Mouse (Mus musculus) lung, embryonic 15.5 days (tissue): ENCODE data around the gene Gcgr. TPM values are rescaled to one million over a fixed set of nuclear protein-coding genes. Genes with fewer than 3 reads are reported as not detected.

Experiments
- ATAC-seq: fragments of 200-750 bp; cut with Nextera tagmentation; 2 replicates; pipeline ENCODE4 v1.8.0; 2017; ENCODE audit warnings: moderate number of reproducible peaks, borderline replicate concordance; ENCODE audit not compliant: low FRiP score, low TSS enrichment; ENCODE audit errors: extremely low read depth
- H3K27ac ChIP-seq: fragments of 300-500 bp; sonication (generic); 2 replicates; pipeline ENCODE4 v1.5.1; 2015; ENCODE audit warnings: moderate library complexity, mild to moderate bottlenecking, inconsistent platforms
- H3K27me3 ChIP-seq: fragments of 300-500 bp; sonication (generic); 2 replicates; pipeline ENCODE4 v1.6.1; 2015; ENCODE audit warnings: inconsistent platforms
- H3K36me3 ChIP-seq: fragments of 300-500 bp; sonication (generic); 2 replicates; pipeline ENCODE4 v1.6.1; 2015; ENCODE audit warnings: inconsistent platforms
- H3K4me1 ChIP-seq: fragments of 300-500 bp; sonication (generic); 2 replicates; pipeline ENCODE4 v1.6.1; 2015; ENCODE audit warnings: inconsistent platforms
- H3K4me2 ChIP-seq: fragments of 300-500 bp; sonication (generic); 2 replicates; pipeline ENCODE4 v1.6.1; 2015; ENCODE audit warnings: inconsistent platforms, mild to moderate bottlenecking, moderate library complexity
- H3K4me3 ChIP-seq: fragments of 300-500 bp; sonication (generic); 2 replicates; pipeline ENCODE4 v1.5.1; 2015; ENCODE audit warnings: mild to moderate bottlenecking, inconsistent platforms
- H3K9ac ChIP-seq: fragments of 300-500 bp; sonication (generic); 2 replicates; pipeline ENCODE4 v1.6.1; 2015; ENCODE audit warnings: inconsistent platforms
- H3K9me3 ChIP-seq: fragments of 300-500 bp; sonication (generic); 2 replicates; pipeline ENCODE4 v1.6.1; 2016; ENCODE audit warnings: inconsistent platforms
- whole genome bisulfite sequencing: fragments of 180-500 bp; shearing (Covaris S2); methylation state at CpG from one replicate; pipeline ENCODE4 v1.1.7; 2015; 5-methylcytosine and 5-hydroxymethylcytosine counted together
- polyA plus RNA-seq: library from polyadenylated mRNA; unstranded; fragments of >200 nt; fragmentation: Nextera tagmentation; extraction: Ambion mirVana; gene quantifications from 2 replicates; pipeline ENCODE4 v1.2.1, GENCODE M21; 2015

The Gcgr gene
- polyA plus RNA-seq, 1 experiment from 2014 or later: 1.1 TPM

DNA sequence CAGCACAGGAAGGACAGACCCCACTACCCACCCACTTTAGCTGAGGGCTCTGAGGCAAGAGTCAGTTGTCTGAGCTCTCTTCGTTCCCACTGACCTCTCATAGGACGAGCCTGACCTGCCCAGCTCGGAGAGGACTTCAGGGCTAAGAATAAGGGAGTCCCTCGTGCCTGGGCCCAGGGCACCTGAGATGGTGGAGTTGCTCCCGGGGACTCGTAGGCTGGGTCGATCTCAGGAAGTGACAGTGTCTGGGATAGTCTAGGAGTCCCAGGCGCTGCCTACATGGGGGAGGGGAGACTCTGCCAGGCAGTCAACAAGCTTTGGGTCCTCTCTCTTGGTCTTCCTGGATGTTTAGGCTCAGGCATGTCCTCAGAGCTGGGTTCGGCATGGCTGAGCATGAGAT is 10.0 kb upstream of the Gcgr start:
- Histone ChIP-seq H3K9me3 (no peaks in the 10 kb centered on the region), H3K27ac (no peak overlapping the region), H3K9ac (no peak overlapping the region), H3K4me3 (no peak overlapping the region), H3K4me1 (peaks cover 20% of the 10 kb centered on the region), H3K27me3 (no peaks in the 10 kb centered on the region), H3K36me3 (no peaks in the 10 kb centered on the region), H3K4me2 (no peak overlapping the region)
- ATAC-seq: no peak
- 70% methylated on average over 9 of the region's 9 CpGs for WGBS

DNA sequence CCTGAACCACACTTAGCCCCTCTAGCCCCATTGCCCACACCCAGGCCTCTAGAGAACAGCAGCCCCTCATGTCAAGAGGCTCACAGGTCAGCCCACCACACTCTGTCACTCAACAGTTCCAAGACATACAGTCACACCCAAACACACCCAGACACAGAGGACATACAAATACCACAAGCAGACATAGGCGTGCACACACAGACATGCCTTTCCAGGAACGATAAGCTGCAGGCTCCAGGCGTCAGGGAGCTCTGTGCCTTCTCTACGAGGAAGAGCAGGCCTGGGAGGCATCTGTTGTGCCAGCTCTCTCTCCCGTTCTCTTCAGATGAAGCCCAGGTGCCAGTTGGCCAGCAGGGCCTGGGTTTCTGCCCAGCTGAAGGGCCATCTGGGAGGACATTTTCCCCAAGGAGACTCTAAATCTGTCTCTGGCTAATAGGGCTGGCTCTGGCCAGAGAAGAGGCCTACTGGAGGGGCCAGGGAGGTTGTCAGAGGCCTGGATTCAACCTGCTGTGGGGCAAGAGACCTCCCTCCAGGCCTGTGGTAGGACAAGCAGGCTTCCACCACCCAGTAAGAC is 9.4 kb upstream of the Gcgr start:
- Histone ChIP-seq H3K4me1 (peaks cover 17% of the 10 kb centered on the region), H3K9ac (no peak overlapping the region), H3K27ac (no peak overlapping the region), H3K36me3 (no peaks in the 10 kb centered on the region), H3K4me2 (no peak overlapping the region), H3K4me3 (no peak overlapping the region), H3K27me3 (no peaks in the 10 kb centered on the region), H3K9me3 (no peaks in the 10 kb centered on the region)
- 66% methylated on average over 5 of the region's 5 CpGs for WGBS
- no peak for ATAC-seq

DNA sequence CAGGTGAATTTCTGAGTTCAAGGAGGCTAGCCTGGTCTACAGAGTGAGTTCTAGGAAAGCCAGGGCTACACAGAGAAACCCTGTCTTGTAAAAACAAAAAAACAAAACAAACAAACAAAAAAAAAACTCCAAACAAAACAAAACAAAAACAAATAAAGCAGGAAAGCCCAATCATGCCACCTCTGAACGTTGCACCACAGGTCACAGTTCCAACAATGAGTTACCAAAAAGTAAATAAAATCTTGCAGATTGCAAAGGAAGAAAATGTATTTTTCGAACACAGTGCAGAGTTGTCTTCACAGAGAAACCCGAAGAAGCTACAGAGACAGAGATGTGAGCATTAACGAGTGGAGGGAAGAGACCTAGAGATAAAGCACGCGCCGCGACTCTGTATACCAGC is 7.9 kb upstream of the Gcgr start:
- no peaks in the 10 kb centered on the region for H3K36me3 ChIP-seq
- no peak for ATAC-seq
- 82% methylated on average over 8 of the region's 8 CpGs for WGBS

DNA sequence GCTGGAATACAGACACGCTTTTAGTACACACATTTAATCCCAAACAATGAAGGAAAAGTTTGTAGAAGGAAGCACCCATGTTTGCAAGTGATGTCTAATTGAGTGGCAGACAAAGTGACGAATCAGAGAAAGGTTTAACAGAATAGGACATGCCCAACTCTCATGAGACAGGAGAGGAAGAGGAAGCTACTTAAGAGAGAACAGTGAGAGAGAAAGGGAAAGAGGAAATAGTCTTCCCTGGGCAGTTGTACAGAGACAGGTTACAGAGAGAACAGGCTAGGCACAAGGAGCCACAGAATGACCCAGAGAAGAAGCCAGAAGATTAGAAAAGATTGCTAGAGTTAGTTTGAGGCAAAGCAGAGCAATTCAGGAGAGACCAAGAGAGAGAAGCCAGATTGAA is 4.5 kb upstream of the Gcgr start:
- 69% methylated on average over 2 of the region's 2 CpGs for WGBS
- Histone ChIP-seq H3K4me3 (no peak overlapping the region), H3K27me3 (peaks cover 33% of the 10 kb centered on the region), H3K4me2 (no peak overlapping the region), H3K27ac (no peak overlapping the region), H3K9ac (no peak overlapping the region), H3K9me3 (no peaks in the 10 kb centered on the region), H3K4me1 (peaks cover 6% of the 10 kb centered on the region), H3K36me3 (no peaks in the 10 kb centered on the region)
- no peak for ATAC-seq

More for the DNA sequence above, 7.9 kb upstream of the Gcgr start:
- no peaks in the 10 kb centered on the region for H3K9me3 ChIP-seq
- H3K4me3 ChIP-seq: no peak overlapping the region
- H3K4me1 ChIP-seq: peaks cover 17% of the 10 kb centered on the region
- no peak overlapping the region for H3K4me2 ChIP-seq
- H3K9ac ChIP-seq: no peak overlapping the region
- no peaks in the 10 kb centered on the region for H3K27me3 ChIP-seq
- no peak overlapping the region for H3K27ac ChIP-seq

DNA sequence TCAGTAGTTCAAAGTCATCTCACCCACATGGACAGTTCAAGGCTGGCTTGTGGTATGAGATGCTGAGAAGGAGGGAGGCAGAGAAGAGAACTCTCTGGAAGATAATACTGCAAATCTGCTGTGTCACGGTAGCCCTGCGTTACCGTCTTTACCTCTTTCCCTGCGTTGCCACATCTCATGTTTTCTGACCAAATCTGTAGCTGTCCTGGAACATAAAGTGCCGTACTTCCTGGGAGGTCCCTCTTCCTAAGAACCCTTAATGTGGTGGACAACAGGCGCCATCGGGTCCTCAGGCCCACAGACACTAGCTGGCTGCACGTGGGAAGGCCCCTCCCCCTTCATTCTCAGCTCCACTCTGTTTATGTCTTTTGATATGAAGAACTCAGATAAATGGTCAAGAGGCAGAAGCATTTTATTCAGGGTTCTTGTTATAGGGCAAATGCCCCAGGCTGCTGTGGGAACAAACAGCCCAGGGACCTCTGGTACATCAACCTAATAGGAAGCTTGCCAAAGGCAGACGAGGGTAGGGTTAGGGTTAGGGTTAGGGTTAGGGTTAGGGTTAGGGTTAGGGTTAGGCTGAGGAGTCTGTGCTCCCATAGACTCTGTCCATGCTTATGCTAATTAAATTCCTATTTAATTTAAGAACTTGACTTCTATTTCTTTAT is 2.7 kb upstream of the Gcgr start:
- Histone ChIP-seq H3K27me3 (peaks cover 52% of the 10 kb centered on the region), H3K4me3 (no peak overlapping the region), H3K27ac (no peak overlapping the region), H3K36me3 (no peaks in the 10 kb centered on the region), H3K9ac (no peak overlapping the region), H3K9me3 (no peaks in the 10 kb centered on the region), H3K4me1 (peaks cover 11% of the 10 kb centered on the region), H3K4me2 (no peak overlapping the region)
- ATAC-seq: no peak
- 47% methylated on average over 9 of the region's 9 CpGs for WGBS

DNA sequence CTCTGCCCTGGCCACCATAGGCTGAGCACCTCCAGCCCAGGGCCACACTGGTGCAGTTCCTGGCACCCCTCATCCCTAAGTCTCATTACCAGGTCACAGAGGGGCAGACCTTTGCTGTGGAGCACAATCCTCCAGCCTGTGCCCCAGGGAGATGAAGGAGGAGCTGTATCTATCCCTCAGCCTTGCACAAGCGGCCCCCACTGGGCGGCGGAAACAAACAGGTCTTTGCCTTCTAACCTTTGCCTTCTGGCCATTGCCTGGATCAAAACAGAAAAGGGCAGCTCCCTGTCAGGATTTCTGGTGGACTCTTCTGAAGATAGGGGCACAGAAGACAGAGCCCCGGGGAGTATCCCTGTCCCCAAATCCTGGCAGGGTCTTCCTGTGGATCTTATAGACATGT is 1.6 kb upstream of the Gcgr start:
- WGBS: 74% methylated on average over 4 of the region's 4 CpGs

DNA sequence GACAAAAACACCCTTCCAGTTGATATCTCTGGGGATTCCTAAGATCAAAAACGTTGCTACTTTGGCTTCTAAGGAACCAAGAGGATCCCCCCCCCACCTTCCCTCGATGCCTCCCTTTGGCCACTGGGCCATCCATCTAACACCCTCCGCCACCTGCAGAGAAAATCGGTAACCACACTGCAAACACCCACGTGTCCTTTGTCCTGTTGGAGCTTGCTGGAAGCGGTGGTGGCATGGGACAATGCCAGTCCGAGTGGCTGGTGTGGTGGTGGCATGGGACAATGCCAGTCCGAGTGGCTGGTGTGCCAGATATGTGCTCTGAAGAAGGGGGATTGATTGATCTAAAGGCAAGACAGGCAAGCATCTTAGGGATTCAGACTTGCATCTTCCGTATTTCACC is 1.1 kb downstream of the Gcgr start:
- Histone ChIP-seq H3K4me3 (no peak overlapping the region), H3K9me3 (no peaks in the 10 kb centered on the region), H3K36me3 (no peaks in the 10 kb centered on the region), H3K4me2 (no peak overlapping the region), H3K27ac (no peak overlapping the region), H3K4me1 (peaks cover 11% of the 10 kb centered on the region), H3K27me3 (peaks cover 65% of the 10 kb centered on the region), H3K9ac (no peak overlapping the region)
- WGBS: 22% methylated on average over 9 of the region's 9 CpGs
- no peak for ATAC-seq

More for the DNA sequence above, 1.6 kb upstream of the Gcgr start:
- Histone ChIP-seq H3K27me3 (peaks cover 63% of the 10 kb centered on the region), H3K4me1 (peaks cover 11% of the 10 kb centered on the region), H3K27ac (no peak overlapping the region), H3K4me2 (no peak overlapping the region), H3K9me3 (no peaks in the 10 kb centered on the region), H3K36me3 (no peaks in the 10 kb centered on the region), H3K4me3 (no peak overlapping the region), H3K9ac (no peak overlapping the region)
- no peak for ATAC-seq

DNA sequence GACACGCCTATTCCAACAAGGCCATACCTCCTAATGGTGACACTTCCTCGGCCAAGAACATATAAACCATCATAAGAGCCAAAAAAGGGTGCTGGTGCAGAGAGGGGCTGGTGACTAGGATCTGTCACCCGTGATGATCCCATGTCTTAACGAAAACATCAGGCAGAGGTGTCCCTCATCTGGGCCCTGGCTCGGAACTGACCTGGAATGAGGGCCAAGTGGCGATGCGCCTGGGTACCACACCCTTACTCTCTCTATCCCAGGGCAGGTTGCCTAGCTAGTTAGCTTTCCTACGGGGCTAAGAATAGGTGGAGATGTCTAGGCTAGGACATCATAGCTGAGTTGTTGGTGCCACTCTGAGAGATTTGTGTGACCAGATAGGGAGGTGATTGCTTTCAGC is 3.6 kb downstream of the Gcgr start:
- H3K4me3 ChIP-seq: no peak overlapping the region
- ATAC-seq: no peak
- H3K27ac ChIP-seq: no peak overlapping the region
- H3K9me3 ChIP-seq: no peaks in the 10 kb centered on the region
- no peak overlapping the region for H3K4me2 ChIP-seq
- H3K9ac ChIP-seq: no peak overlapping the region
- H3K36me3 ChIP-seq: no peaks in the 10 kb centered on the region
- 77% methylated on average over 8 of the region's 8 CpGs for WGBS
- H3K4me1 ChIP-seq: peaks cover 22% of the 10 kb centered on the region
- peaks cover 50% of the 10 kb centered on the region for H3K27me3 ChIP-seq

GRCm38 (mm10) chr11:120535145-120535544 is 4.6 kb downstream of the Gcgr start:
- WGBS: 59% methylated on average over 3 of the region's 3 CpGs
- ATAC-seq: no peak
- no peaks in the 10 kb centered on the region for H3K9me3 ChIP-seq

DNA sequence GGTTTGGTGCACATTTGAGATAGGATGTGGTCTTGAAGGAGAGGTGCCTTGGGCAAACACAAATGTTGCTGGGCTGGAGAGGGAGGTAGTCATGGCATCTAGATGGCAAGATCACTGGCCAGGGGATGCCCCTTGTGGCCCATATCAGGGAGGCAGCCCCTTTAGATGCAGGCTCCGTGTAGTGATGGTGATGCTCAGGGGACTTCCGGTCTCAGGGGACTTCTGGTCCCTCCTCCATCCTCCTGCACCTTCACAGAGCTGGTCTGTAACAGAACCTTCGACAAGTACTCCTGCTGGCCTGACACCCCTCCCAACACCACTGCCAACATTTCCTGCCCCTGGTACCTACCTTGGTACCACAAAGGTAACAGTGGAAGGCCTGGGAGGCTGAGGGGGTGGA is 5.3 kb downstream of the Gcgr start:
- Histone ChIP-seq H3K27me3 (peaks cover 33% of the 10 kb centered on the region), H3K4me1 (peaks cover 33% of the 10 kb centered on the region), H3K4me2 (no peak overlapping the region), H3K9me3 (no peaks in the 10 kb centered on the region), H3K36me3 (no peaks in the 10 kb centered on the region), H3K4me3 (no peak overlapping the region), H3K27ac (no peak overlapping the region), H3K9ac (no peak overlapping the region)
- no peak for ATAC-seq
- 69% methylated on average over 3 of the region's 3 CpGs for WGBS

More at GRCm38 (mm10) chr11:120535145-120535544, 4.6 kb downstream of the Gcgr start:
- peaks cover 40% of the 10 kb centered on the region for H3K27me3 ChIP-seq
- no peaks in the 10 kb centered on the region for H3K36me3 ChIP-seq
- no peak overlapping the region for H3K9ac ChIP-seq
- H3K4me3 ChIP-seq: no peak overlapping the region
- H3K4me2 ChIP-seq: no peak overlapping the region
- peaks cover 32% of the 10 kb centered on the region for H3K4me1 ChIP-seq
- no peak overlapping the region for H3K27ac ChIP-seq

- ATAC-seq: no peak
- Histone ChIP-seq H3K4me3 (no peak overlapping the region), H3K36me3 (peaks cover 13% of the 10 kb centered on the region), H3K27me3 (peaks cover 6% of the 10 kb centered on the region), H3K4me1 (peaks cover 27% of the 10 kb centered on the region), H3K4me2 (no peak overlapping the region), H3K9me3 (no peaks in the 10 kb centered on the region), H3K9ac (no peak overlapping the region), H3K27ac (peak overlapping the region; percentile 84)
- WGBS: 55% methylated on average over 3 of the region's 3 CpGs
Observed at GRCm38 (mm10) chr11:120538485-120538884, 8.0 kb downstream of the Gcgr start.

DNA sequence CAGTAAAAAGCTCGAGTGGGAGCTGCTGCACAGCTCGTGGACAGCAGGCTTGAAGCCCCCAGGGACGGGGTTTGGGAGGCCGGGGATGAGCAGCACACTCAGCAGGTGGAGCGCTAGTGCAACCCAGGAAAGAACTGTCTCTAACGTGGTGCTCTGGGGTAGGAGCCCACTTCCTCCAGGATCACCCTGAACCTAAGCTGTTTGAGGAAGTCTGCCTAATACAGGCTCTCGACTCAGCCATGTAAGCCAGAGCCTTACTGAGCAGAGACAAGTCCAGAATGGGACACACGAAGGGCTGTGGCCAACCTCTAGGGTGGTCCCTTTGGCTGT is 8.4 kb downstream of the Gcgr start:
- Histone ChIP-seq H3K4me1 (peaks cover 27% of the 10 kb centered on the region), H3K27ac (peak overlapping the region; percentile 84), H3K27me3 (0 out of 2 replicates have a peak, but pooled peaks cover 2% of the 10 kb centered on the region), H3K9me3 (no peaks in the 10 kb centered on the region), H3K36me3 (peaks cover 17% of the 10 kb centered on the region), H3K4me3 (no peak overlapping the region), H3K4me2 (no peak overlapping the region), H3K9ac (no peak overlapping the region)
- WGBS: 37% methylated on average over 8 of the region's 8 CpGs
- ATAC-seq: no peak
